Mouse (Mus musculus): ENCODE measurements at regions not wholly inside any gene's neighbourhood (a gene's known extent, or its start where the extent isn't known, plus 50 kb on each side); places are given as distances from the start of the nearest gene placed in this dataset.

DNA sequence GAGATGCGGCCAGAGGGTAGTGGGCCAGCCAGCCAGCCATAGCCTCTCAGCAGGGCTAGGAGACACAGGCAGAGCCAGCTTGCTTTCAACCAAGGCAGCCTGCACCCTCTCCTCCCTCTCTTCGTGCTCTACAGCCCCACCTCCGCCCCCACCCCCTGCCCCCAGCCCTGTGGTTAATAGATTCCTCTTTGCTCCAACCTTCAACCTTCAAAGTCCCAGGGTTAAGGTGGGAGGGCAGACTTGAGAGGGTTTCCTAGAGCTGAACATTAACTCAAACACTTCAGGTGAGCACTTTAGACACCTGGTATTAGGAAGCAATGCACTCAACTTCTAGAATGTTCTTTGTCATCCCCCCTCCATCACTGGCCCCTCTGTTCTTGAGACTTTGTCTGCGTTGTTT lies 128.5 kb upstream of the Adamts18 start:
- TF ChIP-seq GATA1 (IDR thresholded peaks at IDR 0.05; ENCODE audit: borderline replicate concordance, low read length) (no peak), POLR2AphosphoS5 (IDR thresholded peaks at IDR 0.05; ENCODE audit: insufficient replicate concordance, low read depth, low read length) (no peak)

All from G1E (cell line).